Mouse (Mus musculus) CD4-positive, CD25-positive, alpha-beta regulatory T cell, adult 4 months (primary cell): ENCODE measurements around the gene Pmpcb. TPM values are rescaled to one million over a fixed set of nuclear protein-coding genes. Genes with fewer than 3 reads are reported as not detected.

Experiments used
- ATAC-seq: one replicate; pipeline ENCODE4 v1.8.0; 2017
- polyA plus RNA-seq, 2 experiments: library from polyadenylated mRNA; unstranded; fragments of 100-300 nt; shearing (Covaris generic); gene quantifications; one replicate each; pipeline ENCODE4 v1.2.1; 2017

Gene Pmpcb
- polyA plus RNA-seq, 2 experiments from 2014 or later, result 81.7 to 86.2 TPM

GRCm38 (mm10) chr5:21803691-21804188, 66.8 kb downstream of the Pmpcb start:
- ATAC-seq, result no peak

GRCm38 (mm10) chr5:21804837-21805236, 67.9 kb downstream of the Pmpcb start:
- ATAC-seq, result no peak

Other genes with a start within 250 kb of the Pmpcb start
- not detected for gene Lrrc17, start 193.6 kb upstream of the Pmpcb start, polyA plus RNA-seq
- gene Fbxl13, start 91.5 kb upstream of the Pmpcb start, polyA plus RNA-seq, result not detected
- 10 to 100 TPM; 35.9 to 38.0 TPM for gene Armc10, start 91.3 kb upstream of the Pmpcb start, polyA plus RNA-seq
- 1 to 10 TPM; 3.3 to 3.9 TPM for gene Napepld, start 35.7 kb upstream of the Pmpcb start, polyA plus RNA-seq
- gene Dnajc2, start 48.1 kb downstream of the Pmpcb start, polyA plus RNA-seq, result 10 to 100 TPM; 30.4 to 37.1 TPM
- 100 to 1,000 TPM; 147 to 164 TPM for gene Psmc2, start 48.1 kb downstream of the Pmpcb start, polyA plus RNA-seq
- not detected for gene Slc26a5, start 128.5 kb downstream of the Pmpcb start, polyA plus RNA-seq